Mouse (Mus musculus) stomach, embryonic 15.5 days (tissue): ENCODE results near the gene Kat5. TPM values are rescaled to one million over a fixed set of nuclear protein-coding genes. Genes with fewer than 3 reads are reported as not detected.

ENCODE experiments used
- ATAC-seq: fragments of 200-750 bp; cut with Nextera tagmentation; 2 replicates; pipeline ENCODE4 v1.8.0; 2017; ENCODE audit warnings: low read depth, moderate number of reproducible peaks, moderate TSS enrichment; ENCODE audit not compliant: insufficient read depth, low FRiP score
- H3K27ac ChIP-seq: fragments of 300-500 bp; sonication (generic); 2 replicates; pipeline ENCODE4 v1.5.1; 2015; ENCODE audit warnings: mild to moderate bottlenecking, inconsistent platforms
- H3K27me3 ChIP-seq: fragments of 300-500 bp; sonication (generic); replicated peaks from 2 replicates; pipeline ENCODE4 v1.6.1; 2015; ENCODE audit warnings: inconsistent platforms
- H3K36me3 ChIP-seq: fragments of 300-500 bp; sonication (generic); 2 replicates; pipeline ENCODE4 v1.6.1; 2015; ENCODE audit warnings: inconsistent platforms
- H3K4me1 ChIP-seq: fragments of 300-500 bp; sonication (generic); 2 replicates; pipeline ENCODE4 v1.6.1; 2015; ENCODE audit warnings: inconsistent platforms
- H3K4me2 ChIP-seq: fragments of 300-500 bp; sonication (generic); 2 replicates; pipeline ENCODE4 v1.6.1; 2015; ENCODE audit warnings: mild to moderate bottlenecking, inconsistent platforms
- H3K4me3 ChIP-seq: fragments of 300-500 bp; sonication (generic); replicated peaks from 2 replicates; pipeline ENCODE4 v1.5.1; 2015; ENCODE audit warnings: inconsistent platforms
- H3K9ac ChIP-seq: fragments of 300-500 bp; sonication (generic); 2 replicates; pipeline ENCODE4 v1.6.1; 2015; ENCODE audit warnings: inconsistent platforms
- H3K9me3 ChIP-seq: fragments of 300-500 bp; sonication (generic); 2 replicates; pipeline ENCODE4 v1.6.1; 2016; ENCODE audit warnings: inconsistent platforms
- WGBS: fragments of 180-500 bp; shearing (Covaris S2); methylation state at CpG from one replicate; pipeline ENCODE4 v1.1.7; 2015; 5-methylcytosine and 5-hydroxymethylcytosine counted together
- polyA plus RNA-seq: library from polyadenylated mRNA; unstranded; fragments of >200 nt; fragmentation: Nextera tagmentation; extraction: Ambion mirVana; gene quantifications from 2 replicates; pipeline ENCODE4 v1.2.1, GENCODE M21; 2015

Gene Kat5
- polyA plus RNA-seq, 1 experiment from 2014 or later: 42.2 TPM

DNA sequence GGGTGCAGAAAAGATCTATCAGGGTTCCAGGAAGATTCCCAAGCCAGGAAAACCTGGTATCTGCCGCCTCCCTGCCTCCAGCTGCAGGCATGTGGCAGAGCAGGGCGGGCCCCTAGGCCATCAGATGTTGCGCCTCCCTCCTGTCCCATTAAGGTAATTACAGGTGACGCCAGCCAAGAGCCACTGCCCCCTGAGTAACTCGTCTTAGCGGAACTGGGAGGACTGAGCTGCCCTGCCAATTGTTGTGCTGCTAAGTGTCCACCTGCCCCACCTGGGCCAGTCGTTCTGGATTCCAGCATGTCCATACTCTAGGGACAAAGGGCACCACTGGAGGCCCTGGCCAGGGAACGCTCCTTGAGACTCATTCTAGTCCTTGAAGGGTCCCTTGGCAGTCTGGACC lies 56.2 kb downstream of the Kat5 start:
- H3K4me1 ChIP-seq: 0 out of 2 replicates have a peak, but pooled peaks cover 14% of the 10 kb centered on the region
- peaks cover 4% of the 10 kb centered on the region; the same call in 1 of the 2 replicates for H3K36me3 ChIP-seq
- peak; percentile 32 for ATAC-seq
- no peaks in the 10 kb centered on the region for H3K9me3 ChIP-seq
- WGBS: 53% methylated on average over 8 of the region's 8 CpGs
- no peak overlapping the region for H3K9ac ChIP-seq
- H3K4me2 ChIP-seq: no peak overlapping the region; the same call in 1 of the 2 replicates
- peaks cover 14% of the 10 kb centered on the region for H3K27me3 ChIP-seq
- H3K4me3 ChIP-seq: no peak overlapping the region
- 0 out of 2 replicates have a peak overlapping the region, but pooled peaks have one; percentile 14 for H3K27ac ChIP-seq

Other genes with a start within 250 kb of the Kat5 start
- gene Eif1ad, start 243.5 kb downstream of the Kat5 start, polyA plus RNA-seq: 48.0 and 51.2 TPM in 2 replicates
- 433 and 441 TPM in 2 replicates for gene Banf1, start 243.1 kb downstream of the Kat5 start, polyA plus RNA-seq
- 74.8 and 75.3 TPM in 2 replicates for gene Sart1, start 221.5 kb downstream of the Kat5 start, polyA plus RNA-seq
- gene Tsga10ip, start 207.7 kb downstream of the Kat5 start, polyA plus RNA-seq: 8.3 and 12.9 TPM in 2 replicates
- gene Drap1, start 185.3 kb downstream of the Kat5 start, polyA plus RNA-seq: 210 and 222 TPM in 2 replicates
- 47.8 and 49.4 TPM in 2 replicates for gene AI837181, start 185.1 kb downstream of the Kat5 start, polyA plus RNA-seq
- gene Fosl1, start 162.7 kb downstream of the Kat5 start, polyA plus RNA-seq: not detected in 2 replicates
- 11.8 and 11.9 TPM in 2 replicates for gene Ccdc85b, start 152.3 kb downstream of the Kat5 start, polyA plus RNA-seq
- gene Fibp, start 149.6 kb downstream of the Kat5 start, polyA plus RNA-seq: 99.4 and 99.7 TPM in 2 replicates
- 1.3 and 2.3 TPM in 2 replicates for gene Ctsw, start 141.7 kb downstream of the Kat5 start, polyA plus RNA-seq
- gene Efemp2, start 136.3 kb downstream of the Kat5 start, polyA plus RNA-seq: 145 and 152 TPM in 2 replicates
- gene Mus81, start 121.8 kb downstream of the Kat5 start, polyA plus RNA-seq: 35.6 and 36.3 TPM in 2 replicates
- gene Cfl1, start 119.8 kb downstream of the Kat5 start, polyA plus RNA-seq: 2,358 and 2,394 TPM in 2 replicates
- gene 1700020D05Rik, start 106.5 kb downstream of the Kat5 start, polyA plus RNA-seq: not detected in 2 replicates
- gene Snx32, start 99.7 kb downstream of the Kat5 start, polyA plus RNA-seq: 8.8 and 11.1 TPM in 2 replicates
- gene Ovol1, start 49.6 kb downstream of the Kat5 start, polyA plus RNA-seq: 14.6 and 17.8 TPM in 2 replicates
- 7.1 and 8.3 TPM in 2 replicates for gene Ap5b1, start 42.2 kb downstream of the Kat5 start, polyA plus RNA-seq
- gene Rnaseh2c, start 8.4 kb downstream of the Kat5 start, polyA plus RNA-seq: 124 and 144 TPM in 2 replicates
- 43.5 and 46.0 TPM in 2 replicates for gene Rela, start 27.2 kb upstream of the Kat5 start, polyA plus RNA-seq
- gene Sipa1, start 53.5 kb upstream of the Kat5 start, polyA plus RNA-seq: 28.7 and 28.8 TPM in 2 replicates
- 27.7 and 32.3 TPM in 2 replicates for gene Map3k11, start 78.5 kb upstream of the Kat5 start, polyA plus RNA-seq
- gene Pcnx3, start 78.7 kb upstream of the Kat5 start, polyA plus RNA-seq: 17.7 and 19.3 TPM in 2 replicates
- 0.52 and 1.3 TPM in 2 replicates for gene Kcnk7, start 94.1 kb upstream of the Kat5 start, polyA plus RNA-seq
- 45.0 and 50.0 TPM in 2 replicates for gene Ehbp1l1, start 116.1 kb upstream of the Kat5 start, polyA plus RNA-seq
- 76.4 and 81.5 TPM in 2 replicates for gene Fam89b, start 119.4 kb upstream of the Kat5 start, polyA plus RNA-seq
- gene Ltbp3, start 130.7 kb upstream of the Kat5 start, polyA plus RNA-seq: 27.1 and 30.6 TPM in 2 replicates
- gene Scyl1, start 161.2 kb upstream of the Kat5 start, polyA plus RNA-seq: 63.6 and 68.9 TPM in 2 replicates